ENCODE assay signal across 13 mouse cellular contexts in the genomic region with DNA sequence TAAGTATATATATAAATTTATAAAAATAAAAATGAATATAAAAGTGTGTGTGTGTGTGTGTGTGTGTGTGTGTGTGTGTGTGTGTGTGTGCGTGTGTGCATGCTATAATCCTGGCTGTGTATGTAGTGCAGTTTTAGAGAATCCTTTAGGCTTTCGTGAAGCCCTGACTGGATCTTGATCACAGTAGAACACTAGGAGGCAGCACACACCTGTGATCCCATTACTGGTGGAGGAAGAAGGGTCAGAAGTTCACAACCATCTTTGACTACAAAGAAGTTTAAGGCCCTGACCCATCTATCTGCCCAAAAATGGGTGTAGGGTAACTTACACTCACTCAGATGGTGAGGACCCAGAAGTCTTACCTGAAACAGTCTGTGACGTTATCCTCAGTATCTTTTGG. TPM values are rescaled to one million over a fixed set of nuclear protein-coding genes. Genes with fewer than 3 reads are reported as not detected.
A peak's percentile ranks its signal among the peaks of the same experiment; 100 is the strongest.
DNase-seq lines count a peak whose midpoint lies in the region; ATAC-seq lines count a peak whose summit lies in the region.
"Had no signal": no experiment of that assay in that cellular context is flagged by ENCODE, and none has a peak within 500 bp of the region (broad histone marks: within the 10 kb centered on the region; RNA-seq: fewer than 3 reads in every experiment).

No protein-coding gene starts in this region.

- 82% methylated on average over 3 of the region's 3 CpGs for WGBS in kidney, embryonic 14.5 days

- no peaks in the 10 kb centered on the region for H3K27me3 ChIP-seq in kidney, embryonic 14.5 days (ENCODE audit: control insufficient read depth, insufficient read depth, low read length)
- H3K27me3 ChIP-seq: embryonic facial prominence, embryonic 12.5 days; neural tube, embryonic 13.5 days had no signal

- peak; percentile 15 for DNase-seq in kidney, adult 18-20 months
- peak; percentile 25 for DNase-seq in 3T3-L1 (ENCODE audit: low read depth, low spot score)
- DNase-seq in A20 (ENCODE audit: low read depth, low spot score), result peak; percentile 47
- DNase-seq in fibroblast of lung, adult 2 months (ENCODE audit: low read depth), result peak; percentile 21
- no peak for DNase-seq in urinary bladder, postnatal 10 days (ENCODE audit: low spot score)
- DNase-seq in urinary bladder, adult 2 months (ENCODE audit: low spot score), result no peak

- H3K9me3 ChIP-seq in kidney, embryonic 14.5 days (ENCODE audit: control insufficient read depth, low read length), result no peaks in the 10 kb centered on the region
- H3K9me3 ChIP-seq: embryonic facial prominence, embryonic 12.5 days; neural tube, embryonic 13.5 days had no signal

- no peak overlapping the region for H3K9ac ChIP-seq in kidney, embryonic 14.5 days (ENCODE audit: low read depth, low read length)
- H3K9ac ChIP-seq: embryonic facial prominence, embryonic 12.5 days; neural tube, embryonic 13.5 days had no signal

- H3K36me3 ChIP-seq in kidney, embryonic 14.5 days (ENCODE audit: control insufficient read depth, insufficient read depth, low read length), result no peaks in the 10 kb centered on the region
- H3K36me3 ChIP-seq: embryonic facial prominence, embryonic 12.5 days; neural tube, embryonic 13.5 days had no signal

- ATAC-seq in kidney, embryonic 14.5 days (ENCODE audit: low FRiP score, low TSS enrichment), result no peak
- no peak for ATAC-seq in megakaryocyte, adult 5-6 weeks (ENCODE audit: poor library complexity, severe bottlenecking)

- no peak overlapping the region for H3K4me2 ChIP-seq in kidney, embryonic 14.5 days (replicated peaks; ENCODE audit: low read depth, low read length)
- H3K4me2 ChIP-seq: embryonic facial prominence, embryonic 12.5 days; neural tube, embryonic 13.5 days had no signal

- H3K4me3 ChIP-seq in kidney, embryonic 14.5 days (ENCODE audit: low read length), result no peak overlapping the region
- H3K4me3 ChIP-seq: embryonic facial prominence, embryonic 12.5 days; neural tube, embryonic 13.5 days had no signal

- no peaks in the 10 kb centered on the region for H3K4me1 ChIP-seq in kidney, embryonic 14.5 days (ENCODE audit: control insufficient read depth, insufficient read depth, low read length)
- H3K4me1 ChIP-seq: embryonic facial prominence, embryonic 12.5 days; neural tube, embryonic 13.5 days had no signal

- H3K27ac ChIP-seq in kidney, embryonic 14.5 days (ENCODE audit: low read depth, low read length), result no peak overlapping the region
- H3K27ac ChIP-seq: embryonic facial prominence, embryonic 12.5 days; macrophage; neural tube, embryonic 13.5 days had no signal

RNA-seq across cellular contexts. Expression of a gene that starts 1.3 kb away (rescaled TPM):
- not detected in 2 replicates for polyA plus RNA-seq in kidney, embryonic 14.5 days (2014; fragmentation: Nextera tagmentation; extraction: Ambion mirVana)
- total RNA-seq in megakaryocyte, adult 5-6 weeks (2015), result not detected in 2 replicates
- not detected in 2 replicates for total RNA-seq in megakaryocyte, adult 5-6 weeks (2017)
- not detected in 2 replicates for polyA plus RNA-seq in urinary bladder, adult 2 months (2012; rRNA removed)
- total RNA-seq: layer of hippocampus, postnatal 25 days had no signal
- polyA plus RNA-seq: embryonic facial prominence, embryonic 12.5 days; heart, embryonic 16.5 days; macrophage; neural tube, embryonic 13.5 days had no signal

RNA-seq across cellular contexts. Expression of a gene that starts 48.6 kb away (rescaled TPM):
- not detected in 2 replicates for polyA plus RNA-seq in kidney, embryonic 14.5 days (2014; fragmentation: Nextera tagmentation; extraction: Ambion mirVana)
- not detected in 2 replicates for total RNA-seq in megakaryocyte, adult 5-6 weeks (2015)
- total RNA-seq in megakaryocyte, adult 5-6 weeks (2017), result not detected in 2 replicates
- polyA plus RNA-seq in urinary bladder, adult 2 months (2012; rRNA removed), result not detected in 2 replicates
- total RNA-seq: layer of hippocampus, postnatal 25 days had no signal
- polyA plus RNA-seq: embryonic facial prominence, embryonic 12.5 days; macrophage; neural tube, embryonic 13.5 days had no signal

Comparison
In these comparisons a context has a peak if more than half of its experiments do, and no peak if none do; other contexts are left out.
1. DNase-seq: peak in kidney, adult 18-20 months (single experiment), 3T3-L1 (single experiment), A20 (single experiment) and fibroblast of lung, adult 2 months (single experiment); none in urinary bladder, postnatal 10 days (single experiment) and urinary bladder, adult 2 months (single experiment).